Mouse (Mus musculus) CH12.LX (cell line): ENCODE measurements around the gene Prickle2. TPM values are rescaled to one million over a fixed set of nuclear protein-coding genes. Genes with fewer than 3 reads are reported as not detected.

Experiments
- DNase-seq: peaks from one replicate; pipeline ENCODE4 v3.0.0-alpha.2; 2013; ENCODE audit errors: extremely low read depth
- H3K27ac ChIP-seq: 2 replicates; pipeline ENCODE4 v1.5.1; 2012; ENCODE audit warnings: low read depth, mild to moderate bottlenecking, control low read depth, moderate library complexity; ENCODE audit not compliant: insufficient read depth
- H3K27me3 ChIP-seq: replicated peaks from 2 replicates; pipeline ENCODE3; 2012; ENCODE audit warnings: inconsistent platforms
- H3K36me3 ChIP-seq, 2 experiments: replicated peaks in 1 of 2; 2 replicates each; pipeline versions ENCODE3 to v1.6.1; 2012; ENCODE audit warnings: inconsistent platforms in 1 of 2, low read length in 1 of 2, mild to moderate bottlenecking in 1 of 2, mixed read lengths in 1 of 2, moderate library complexity in 1 of 2; ENCODE audit not compliant: control insufficient read depth in 1 of 2, insufficient read depth in 1 of 2
- H3K4me1 ChIP-seq, 2 experiments: 2 replicates each; pipeline ENCODE4 v1.6.1; 2012; ENCODE audit warnings: inconsistent platforms in 1 of 2, moderate library complexity in 1 of 2; ENCODE audit not compliant: insufficient read depth in 2 of 2, control insufficient read depth in 1 of 2
- H3K4me2 ChIP-seq: 2 replicates; pipeline ENCODE4 v1.6.1; 2012; ENCODE audit warnings: low read depth, mild to moderate bottlenecking, control low read depth; ENCODE audit not compliant: poor library complexity, insufficient read depth, severe bottlenecking
- H3K4me3 ChIP-seq, 3 experiments: fragments of 150-350 bp in 1 of 3; sonication (generic) in 1 of 3; replicated peaks in 1 of 3; 2 replicates each; pipeline versions ENCODE3 to v1.5.1; 2011 to 2012; ENCODE audit warnings: low read depth in 2 of 3, low read length in 2 of 3, mild to moderate bottlenecking in 2 of 3, moderate library complexity in 2 of 3, control low read depth in 1 of 3, improper control_type of control experiment in 1 of 3, inconsistent platforms in 1 of 3, mixed read lengths in 1 of 3; ENCODE audit not compliant: poor library complexity in 1 of 3
- H3K79me2 ChIP-seq: replicated peaks from 2 replicates; pipeline ENCODE4 v1.6.1; 2012; ENCODE audit warnings: mild to moderate bottlenecking, moderate library complexity; ENCODE audit not compliant: control insufficient read depth, poor library complexity, insufficient read depth, severe bottlenecking; ENCODE audit errors: extremely low read depth
- H3K9ac ChIP-seq: 2 replicates; pipeline ENCODE4 v1.6.1; 2012; ENCODE audit warnings: low read depth, mild to moderate bottlenecking, control low read depth, moderate library complexity; ENCODE audit not compliant: insufficient read depth
- H3K9me3 ChIP-seq: replicated peaks from 2 replicates; pipeline ENCODE3; 2012; ENCODE audit warnings: low read length, inconsistent platforms, mixed read lengths
- BHLHE40 ChIP-seq: IDR thresholded peaks from 2 replicates; pipeline ENCODE4 v1.6.1; 2011; ENCODE audit warnings: mild to moderate bottlenecking, low read depth, low read length, improper control_type of control experiment
- CHD2 ChIP-seq: IDR thresholded peaks from 2 replicates; pipeline ENCODE4 v1.6.1; 2011; ENCODE audit warnings: low read length, improper control_type of control experiment
- CTCF ChIP-seq, 2 experiments: IDR thresholded peaks in 1 of 2; conservative IDR thresholded peaks in 1 of 2; 2 replicates each; pipeline ENCODE4 v1.5.1; 2011 to 2012; ENCODE audit warnings: low read depth in 2 of 2, low read length in 2 of 2, improper control_type of control experiment in 1 of 2, inconsistent platforms in 1 of 2, mild to moderate bottlenecking in 1 of 2, moderate library complexity in 1 of 2
- ELF1 ChIP-seq: IDR thresholded peaks from 2 replicates; pipeline ENCODE4 v1.6.1; 2014; ENCODE audit warnings: low read depth, mild to moderate bottlenecking, inconsistent platforms, low read length, improper control_type of control experiment
- EP300 ChIP-seq: IDR thresholded peaks from 2 replicates; pipeline ENCODE4 v1.6.1; 2011; ENCODE audit warnings: low read length, improper control_type of control experiment
- GABPA ChIP-seq: IDR thresholded peaks from 2 replicates; pipeline ENCODE4 v1.6.1; 2012; ENCODE audit warnings: low read depth, low read length, improper control_type of control experiment, inconsistent platforms; ENCODE audit not compliant: insufficient replicate concordance
- IRF4 ChIP-seq: IDR thresholded peaks from 2 replicates; pipeline ENCODE4 v1.6.1; 2014; ENCODE audit warnings: low read depth, mild to moderate bottlenecking, inconsistent platforms, low read length, improper control_type of control experiment
- JUND ChIP-seq: conservative IDR thresholded peaks from 2 replicates; pipeline ENCODE4 v1.6.1; 2011; ENCODE audit warnings: low read depth, low read length, improper control_type of control experiment
- KAT2A ChIP-seq: IDR thresholded peaks from 2 replicates; pipeline ENCODE4 v1.6.1; 2012; ENCODE audit warnings: low read length, improper control_type of control experiment, inconsistent platforms; ENCODE audit not compliant: insufficient replicate concordance
- MAFK ChIP-seq: IDR thresholded peaks from 2 replicates; pipeline ENCODE4 v1.6.1; 2011; ENCODE audit warnings: low read length, improper control_type of control experiment; ENCODE audit not compliant: insufficient replicate concordance
- MAX ChIP-seq: IDR thresholded peaks from 2 replicates; pipeline ENCODE4 v1.6.1; 2011; ENCODE audit warnings: low read length, improper control_type of control experiment
- MEF2A ChIP-seq: IDR thresholded peaks from 2 replicates; pipeline ENCODE4 v1.6.1; 2014; ENCODE audit warnings: low read depth, mild to moderate bottlenecking, inconsistent platforms, low read length, improper control_type of control experiment, borderline replicate concordance
- NELFE ChIP-seq: IDR thresholded peaks from 2 replicates; pipeline ENCODE4 v1.6.1; 2011; ENCODE audit warnings: low read depth, low read length, improper control_type of control experiment
- NRF1 ChIP-seq: IDR thresholded peaks from 2 replicates; pipeline ENCODE4 v1.6.1; 2014; ENCODE audit warnings: low read depth, mild to moderate bottlenecking, inconsistent platforms, low read length, improper control_type of control experiment, moderate library complexity
- POLR2A ChIP-seq: IDR thresholded peaks from 2 replicates; pipeline ENCODE4 v1.6.1; 2011; ENCODE audit warnings: low read depth, mild to moderate bottlenecking, improper control_type of control experiment, low read length
- POLR2AphosphoS2 ChIP-seq: IDR thresholded peaks from 2 replicates; pipeline ENCODE4 v1.6.1; 2011; ENCODE audit warnings: low read depth, low read length, improper control_type of control experiment
- SMC3 ChIP-seq: IDR thresholded peaks from 2 replicates; pipeline ENCODE4 v1.6.1; 2011; ENCODE audit warnings: low read depth, low read length, improper control_type of control experiment
- TCF12 ChIP-seq: IDR thresholded peaks from 2 replicates; pipeline ENCODE4 v1.6.1; 2014; ENCODE audit warnings: low read depth, mild to moderate bottlenecking, inconsistent platforms, low read length, improper control_type of control experiment
- UBTF ChIP-seq: IDR thresholded peaks from 2 replicates; pipeline ENCODE4 v1.6.1; 2012; ENCODE audit warnings: low read depth, mild to moderate bottlenecking, inconsistent platforms, low read length, improper control_type of control experiment, moderate library complexity
- USF1 ChIP-seq: IDR thresholded peaks from 2 replicates; pipeline ENCODE4 v1.6.1; 2014; ENCODE audit warnings: low read depth, mild to moderate bottlenecking, inconsistent platforms, low read length, improper control_type of control experiment
- ZC3H11A ChIP-seq: IDR thresholded peaks from 2 replicates; pipeline ENCODE4 v1.6.1; 2012; ENCODE audit warnings: low read depth, mild to moderate bottlenecking, inconsistent platforms, low read length, improper control_type of control experiment
- ZMIZ1 ChIP-seq: IDR thresholded peaks from 2 replicates; pipeline ENCODE4 v1.6.1; 2012; ENCODE audit warnings: low read depth, mild to moderate bottlenecking, inconsistent platforms, low read length, improper control_type of control experiment
- dilution Hi-C: fragments of 300-500 bp; cut with MboI; formaldehyde crosslinking; loops from 2 replicates; pipeline ENCODE4 v1.14.3; 2020; ENCODE audit warnings: low sequenced_read_pairs; ENCODE audit not compliant: extremely low pct_unique_long_range_greater_than_20kb, extremely low pct_ligation_motif_present
- in situ Hi-C: fragments of 300-500 bp; cut with MboI; formaldehyde crosslinking; loops from 3 replicates; pipeline ENCODE4 v1.14.3; 2019; ENCODE audit warnings: low sequenced_read_pairs, low pct_ligation_motif_present, low pct_unique_long_range_greater_than_20kb, mixed read lengths
- polyA plus RNA-seq: library from polyadenylated mRNA; unstranded; fragments of >175 nt; gene quantifications from 2 replicates; pipeline ENCODE4 v1.2.1, GENCODE M21; 2012; ENCODE audit warnings: low read depth; ENCODE audit not compliant: insufficient read length
- total RNA-seq, 2 experiments: library from RNA; depleted of rRNA; stranded (reverse); fragments of 300-350 nt in 1 of 2; fragments of >200 nt in 1 of 2; gene quantifications; 2 replicates each; pipeline ENCODE4 v1.2.3; 2012 to 2014

Gene Prickle2
- total and polyA plus RNA-seq, 3 experiments, result not detected

- Histone ChIP-seq H3K27me3 (no peaks in the 10 kb centered on the region), H3K4me1 (no peaks in the 10 kb centered on the region), H3K4me3 (no peak overlapping the region), H3K9me3 (peaks cover 73% of the 10 kb centered on the region), H3K27ac (no peak overlapping the region), H3K36me3 (no peaks in the 10 kb centered on the region), H3K4me2 (no peak overlapping the region), H3K79me2 (no peaks in the 10 kb centered on the region), H3K9ac (no peak overlapping the region)
- no peak for DNase-seq
- in situ Hi-C loops, result no loop called here
- dilution Hi-C loops, result no loop called here
- TF ChIP-seq SMC3 (no peak), ZC3H11A (no peak), KAT2A (no peak), BHLHE40 (no peak), CTCF (conservative IDR thresholded peaks at IDR 0.05 in 1 of 2, IDR thresholded peaks at IDR 0.05 in 1 of 2; ENCODE audit: low read depth in 2 of 2, low read length in 2 of 2) (no peak), NRF1 (no peak), MAX (no peak), ZMIZ1 (no peak)
These were observed 278.4 kb downstream of the Prickle2 start for GRCm38 (mm10) chr6:92427406-92428171.

GRCm38 (mm10) chr6:92425901-92426300, 280.1 kb downstream of the Prickle2 start:
- Histone ChIP-seq H3K9me3 (peaks cover 73% of the 10 kb centered on the region), H3K36me3 (no peaks in the 10 kb centered on the region), H3K27me3 (no peaks in the 10 kb centered on the region), H3K4me3 (no peak overlapping the region), H3K4me2 (no peak overlapping the region), H3K27ac (no peak overlapping the region), H3K79me2 (no peaks in the 10 kb centered on the region), H3K4me1 (no peaks in the 10 kb centered on the region), H3K9ac (no peak overlapping the region)
- dilution Hi-C loops, result no loop called here
- in situ Hi-C loops, result no loop called here
- DNase-seq, result no peak
- TF ChIP-seq ELF1 (no peak), UBTF (no peak), POLR2A (no peak), TCF12 (no peak), NELFE (no peak), IRF4 (no peak), ZC3H11A (no peak), GABPA (no peak), ZMIZ1 (no peak), EP300 (no peak), CTCF (conservative IDR thresholded peaks at IDR 0.05 in 1 of 2, IDR thresholded peaks at IDR 0.05 in 1 of 2; ENCODE audit: low read depth in 2 of 2, low read length in 2 of 2) (no peak), JUND (no peak), CHD2 (no peak), MAFK (no peak), MEF2A (no peak), USF1 (no peak), POLR2AphosphoS2 (no peak)
